In genomic region chr1:72422121-72422520, GRCm38 (mm10) we compare ENCODE assay signal across 21 mouse cellular contexts.
DNase-seq lines count a peak whose midpoint lies in the region; ATAC-seq and TF ChIP-seq lines count a peak whose summit lies in the region.
"Had no signal": no experiment of that assay in that cellular context is flagged by ENCODE, and none has a peak within 500 bp of the region (broad histone marks: within the 10 kb centered on the region; RNA-seq: fewer than 3 reads in every experiment).

No protein-coding gene starts in this region.

- H3K36me3 ChIP-seq in midbrain, postnatal 0 days (ENCODE audit: insufficient read depth, low read length): no peaks in the 10 kb centered on the region
- H3K36me3 ChIP-seq in midbrain, embryonic 13.5 days: no peaks in the 10 kb centered on the region
- H3K36me3 ChIP-seq in hindbrain, embryonic 14.5 days (replicated peaks; ENCODE audit: control insufficient read depth, insufficient read depth): no peaks in the 10 kb centered on the region
- H3K36me3 ChIP-seq: embryonic facial prominence, embryonic 13.5 days; forebrain, embryonic 12.5 days; hindbrain, embryonic 13.5 days had no signal

- no peak overlapping the region for H3K27ac ChIP-seq in midbrain, postnatal 0 days (ENCODE audit: low read depth, low read length)
- H3K27ac ChIP-seq in midbrain, embryonic 13.5 days: no peak overlapping the region
- no peak overlapping the region for H3K27ac ChIP-seq in hindbrain, embryonic 14.5 days
- H3K27ac ChIP-seq: embryonic facial prominence, embryonic 13.5 days; forebrain, embryonic 12.5 days; hindbrain, embryonic 13.5 days had no signal

- no peak overlapping the region for H3K4me3 ChIP-seq in midbrain, postnatal 0 days (ENCODE audit: low read depth, low read length)
- no peak overlapping the region for H3K4me3 ChIP-seq in midbrain, embryonic 13.5 days (replicated peaks)
- no peak overlapping the region for H3K4me3 ChIP-seq in hindbrain, embryonic 14.5 days (replicated peaks; ENCODE audit: low read length)
- H3K4me3 ChIP-seq: embryonic facial prominence, embryonic 13.5 days; forebrain, embryonic 12.5 days; hindbrain, embryonic 13.5 days had no signal

- WGBS in midbrain, postnatal 0 days: 95% methylated on average over 4 of the region's 4 CpGs
- WGBS in midbrain, embryonic 13.5 days: 91% methylated on average over 4 of the region's 4 CpGs
- 89% methylated on average over 4 of the region's 4 CpGs for WGBS in hindbrain, embryonic 14.5 days

- H3K9ac ChIP-seq in midbrain, postnatal 0 days (replicated peaks; ENCODE audit: low read length, poor library complexity, severe bottlenecking): no peak overlapping the region
- no peak overlapping the region for H3K9ac ChIP-seq in midbrain, embryonic 13.5 days (replicated peaks)
- H3K9ac ChIP-seq in hindbrain, embryonic 14.5 days: no peak overlapping the region
- H3K9ac ChIP-seq: embryonic facial prominence, embryonic 13.5 days; forebrain, embryonic 12.5 days; hindbrain, embryonic 13.5 days had no signal

- ATAC-seq in midbrain, postnatal 0 days (ENCODE audit: low FRiP score): no peak
- ATAC-seq in midbrain, embryonic 13.5 days: no peak
- no peak for ATAC-seq in hindbrain, embryonic 14.5 days (ENCODE audit: low FRiP score)
- no peak for ATAC-seq in granulocyte monocyte progenitor cell, adult 5-6 weeks (replicated peaks; ENCODE audit: poor library complexity, severe bottlenecking)
- ATAC-seq in megakaryocyte progenitor cell, adult 5-6 weeks (replicated peaks; ENCODE audit: poor library complexity): no peak
- ATAC-seq: activated CD4-positive, CD25-positive, alpha-beta regulatory T cell, adult 4 months; forebrain, embryonic 16.5 days; intestine, embryonic 16.5 days; Patski had no signal

- no peak for TF ChIP-seq CTCF in midbrain, postnatal 0 days (IDR thresholded peaks at IDR 0.05)

- H3K4me2 ChIP-seq in midbrain, postnatal 0 days (ENCODE audit: low read depth, low read length, poor library complexity, severe bottlenecking): no peak overlapping the region
- no peak overlapping the region for H3K4me2 ChIP-seq in midbrain, embryonic 13.5 days (replicated peaks)
- H3K4me2 ChIP-seq in hindbrain, embryonic 14.5 days (replicated peaks): no peak overlapping the region
- H3K4me2 ChIP-seq: embryonic facial prominence, embryonic 13.5 days; forebrain, embryonic 12.5 days; hindbrain, embryonic 13.5 days had no signal

- no peaks in the 10 kb centered on the region for H3K9me3 ChIP-seq in midbrain, postnatal 0 days (ENCODE audit: low read length)
- H3K9me3 ChIP-seq in midbrain, embryonic 13.5 days: no peaks in the 10 kb centered on the region
- no peaks in the 10 kb centered on the region for H3K9me3 ChIP-seq in hindbrain, embryonic 14.5 days (ENCODE audit: control insufficient read depth, low read length)
- H3K9me3 ChIP-seq: embryonic facial prominence, embryonic 13.5 days; forebrain, embryonic 12.5 days; hindbrain, embryonic 13.5 days had no signal

- no peaks in the 10 kb centered on the region for H3K4me1 ChIP-seq in midbrain, postnatal 0 days (ENCODE audit: insufficient read depth, low read length)
- H3K4me1 ChIP-seq in midbrain, embryonic 13.5 days (replicated peaks): peaks cover 10% of the 10 kb centered on the region
- 0 out of 2 replicates have a peak, but pooled peaks cover 4% of the 10 kb centered on the region for H3K4me1 ChIP-seq in hindbrain, embryonic 14.5 days (replicated peaks; ENCODE audit: control insufficient read depth, insufficient read depth, low read length)
- H3K4me1 ChIP-seq: forebrain, embryonic 12.5 days had no signal

- no peaks in the 10 kb centered on the region for H3K27me3 ChIP-seq in midbrain, postnatal 0 days (ENCODE audit: insufficient read depth, low read length)
- H3K27me3 ChIP-seq in midbrain, embryonic 13.5 days: no peaks in the 10 kb centered on the region
- no peaks in the 10 kb centered on the region for H3K27me3 ChIP-seq in hindbrain, embryonic 14.5 days (ENCODE audit: control insufficient read depth, insufficient read depth, low read length)
- H3K27me3 ChIP-seq: CH12.LX; embryonic facial prominence, embryonic 13.5 days; forebrain, embryonic 12.5 days; hindbrain, embryonic 13.5 days; Patski had no signal

- peak; percentile 20 for DNase-seq in midbrain, postnatal 0 days (ENCODE audit: low spot score)
- peak; percentile 82 to 86 for DNase-seq in cerebellum, adult 18-20 months
- peak; percentile 86 for DNase-seq in cerebellum, adult 9-11 months
- DNase-seq in cerebellum, postnatal 36 days: peak; percentile 88 to 90
- no peak for DNase-seq in hindbrain, embryonic 14.5 days (ENCODE audit: low spot score)
- DNase-seq: adrenal gland, postnatal 14 days; gastrocnemius, postnatal 10 days; heart, postnatal 10 days; heart, postnatal 4 days; kidney, adult 2 months had no signal
